Mouse (Mus musculus) hindbrain, embryonic 10.5 days (tissue): ENCODE data around the gene Zfp526. TPM values are rescaled to one million over a fixed set of nuclear protein-coding genes. Genes with fewer than 3 reads are reported as not detected.

Experiments
- DNase-seq: peaks from one replicate; pipeline ENCODE4 v3.0.0-alpha.2; 2017; ENCODE audit warnings: low spot score
- H3K27ac ChIP-seq: fragments of 300-500 bp; sonication (generic); 2 replicates; pipeline ENCODE4 v1.5.1; 2016; ENCODE audit warnings: mild to moderate bottlenecking, moderate library complexity
- H3K27me3 ChIP-seq: fragments of 300-500 bp; sonication (generic); 2 replicates; pipeline ENCODE4 v1.6.1; 2016; ENCODE audit warnings: mild to moderate bottlenecking; ENCODE audit not compliant: poor library complexity, insufficient read depth, severe bottlenecking
- H3K36me3 ChIP-seq: fragments of 300-500 bp; sonication (generic); 2 replicates; pipeline ENCODE4 v1.6.1; 2016; ENCODE audit warnings: mild to moderate bottlenecking, moderate library complexity
- H3K4me1 ChIP-seq: fragments of 300-500 bp; sonication (generic); replicated peaks from 2 replicates; pipeline ENCODE4 v1.6.1; 2016; ENCODE audit warnings: mild to moderate bottlenecking
- H3K4me3 ChIP-seq: fragments of 300-500 bp; sonication (generic); 2 replicates; pipeline ENCODE4 v1.5.1; 2016; ENCODE audit warnings: mild to moderate bottlenecking, moderate library complexity
- H3K9me3 ChIP-seq: fragments of 300-500 bp; sonication (generic); 2 replicates; pipeline ENCODE4 v1.6.1; 2016; ENCODE audit warnings: mild to moderate bottlenecking, moderate library complexity
- WGBS: fragments of 180-500 bp; shearing (Covaris S2); methylation state at CpG from one replicate; pipeline ENCODE4 v1.1.7; 2016; 5-methylcytosine and 5-hydroxymethylcytosine counted together
- polyA plus RNA-seq: library from polyadenylated mRNA; unstranded; fragments of >200 nt; fragmentation: Nextera tagmentation; extraction: Ambion mirVana; gene quantifications from 2 replicates; pipeline ENCODE4 v1.2.1, GENCODE M21; 2016

Zfp526 gene
- polyA plus RNA-seq, 1 experiment from 2014 or later = 2.5 TPM

DNA sequence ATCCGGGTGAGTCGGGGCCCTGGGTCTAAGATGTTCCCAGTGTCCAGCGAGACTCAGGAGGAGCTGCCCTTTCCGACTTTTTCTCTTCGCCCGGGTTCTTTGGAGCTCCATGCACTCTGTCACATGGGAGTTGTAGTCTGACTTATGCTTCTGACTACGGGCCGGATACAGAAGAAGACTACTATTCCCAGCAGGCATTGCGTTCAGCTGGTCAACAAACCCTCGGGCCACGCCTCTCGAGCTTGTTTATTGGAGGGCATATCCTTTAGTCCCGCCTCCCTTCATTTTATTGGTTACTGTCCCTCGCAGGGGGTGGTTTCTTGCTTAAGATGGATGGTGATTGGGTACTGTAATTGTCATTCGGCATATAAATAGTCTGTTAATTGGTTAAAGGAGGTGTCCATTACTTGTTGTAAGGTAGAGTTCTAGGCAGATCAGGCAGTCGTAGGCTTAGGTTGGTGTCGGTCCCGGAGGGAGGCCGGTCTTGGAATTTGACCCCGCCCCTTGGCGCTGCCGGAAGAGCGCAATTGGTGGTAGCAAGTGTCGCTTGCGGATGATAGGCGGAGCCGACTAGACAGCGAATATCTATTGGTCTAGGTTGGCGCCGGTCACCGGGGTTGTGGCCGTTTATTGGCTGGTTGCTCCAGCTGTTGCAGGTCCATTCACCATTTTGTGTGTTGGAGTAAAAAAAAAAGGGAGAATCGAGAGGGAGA lies 46.7 kb downstream of the Zfp526 start:
- Histone ChIP-seq H3K36me3 (peaks cover 22% of the 10 kb centered on the region), H3K9me3 (no peaks in the 10 kb centered on the region), H3K4me3 (peak overlapping the region; percentile 91), H3K27me3 (0 out of 2 replicates have a peak, but pooled peaks cover 7% of the 10 kb centered on the region), H3K4me1 (peaks cover 50% of the 10 kb centered on the region), H3K27ac (peak overlapping the region; percentile 95)
- peak; percentile 99 for DNase-seq
- WGBS = under 1% methylated on average over 33 of the region's 33 CpGs

DNA sequence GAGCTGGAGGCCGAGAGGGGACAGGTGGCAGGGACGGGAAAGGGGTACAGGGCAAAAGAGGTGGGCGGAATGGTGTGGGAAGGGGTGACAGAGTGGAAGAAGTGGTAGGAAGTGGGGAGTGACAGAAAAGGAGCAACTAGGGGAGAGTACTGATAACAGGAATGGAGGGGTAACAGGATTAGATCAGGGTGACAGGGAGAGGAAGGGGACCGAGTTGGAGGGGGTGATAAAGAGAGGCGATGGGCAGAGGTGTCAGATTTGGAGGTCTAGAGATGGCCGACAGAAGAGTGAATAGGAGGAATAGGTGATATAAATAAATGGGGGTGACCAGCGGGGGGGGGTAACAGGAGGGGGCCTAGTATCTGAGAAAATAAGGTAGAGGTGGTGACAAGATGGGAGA lies 47.4 kb downstream of the Zfp526 start:
- Histone ChIP-seq H3K4me3 (peak overlapping the region; percentile 91), H3K36me3 (peaks cover 29% of the 10 kb centered on the region), H3K4me1 (peaks cover 56% of the 10 kb centered on the region), H3K9me3 (no peaks in the 10 kb centered on the region), H3K27ac (peak overlapping the region; percentile 95), H3K27me3 (0 out of 2 replicates have a peak, but pooled peaks cover 7% of the 10 kb centered on the region)
- no peak for DNase-seq
- 7% methylated on average over 7 of the region's 7 CpGs for WGBS

DNA sequence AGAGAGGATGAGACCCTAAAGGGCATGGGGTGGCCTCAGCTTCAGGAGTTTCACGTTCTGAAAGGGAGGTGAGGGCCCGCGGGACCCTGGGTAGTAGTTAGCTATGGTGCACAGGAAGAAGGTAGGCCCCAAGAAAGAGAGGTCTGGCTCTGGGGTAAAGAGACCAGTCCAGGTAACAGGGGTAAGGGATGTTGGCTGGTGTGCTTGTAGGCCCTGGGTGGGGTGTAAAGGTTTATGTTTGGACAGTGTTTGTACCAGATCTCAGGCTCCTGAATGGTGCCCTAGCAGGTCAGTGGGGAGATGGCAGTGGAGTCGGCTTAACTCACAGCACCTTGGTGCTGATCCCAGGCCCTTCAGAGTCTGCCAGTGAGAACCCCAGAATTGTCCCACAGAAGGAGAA lies 47.8 kb downstream of the Zfp526 start:
- WGBS = 51% methylated on average over 4 of the region's 4 CpGs

DNA sequence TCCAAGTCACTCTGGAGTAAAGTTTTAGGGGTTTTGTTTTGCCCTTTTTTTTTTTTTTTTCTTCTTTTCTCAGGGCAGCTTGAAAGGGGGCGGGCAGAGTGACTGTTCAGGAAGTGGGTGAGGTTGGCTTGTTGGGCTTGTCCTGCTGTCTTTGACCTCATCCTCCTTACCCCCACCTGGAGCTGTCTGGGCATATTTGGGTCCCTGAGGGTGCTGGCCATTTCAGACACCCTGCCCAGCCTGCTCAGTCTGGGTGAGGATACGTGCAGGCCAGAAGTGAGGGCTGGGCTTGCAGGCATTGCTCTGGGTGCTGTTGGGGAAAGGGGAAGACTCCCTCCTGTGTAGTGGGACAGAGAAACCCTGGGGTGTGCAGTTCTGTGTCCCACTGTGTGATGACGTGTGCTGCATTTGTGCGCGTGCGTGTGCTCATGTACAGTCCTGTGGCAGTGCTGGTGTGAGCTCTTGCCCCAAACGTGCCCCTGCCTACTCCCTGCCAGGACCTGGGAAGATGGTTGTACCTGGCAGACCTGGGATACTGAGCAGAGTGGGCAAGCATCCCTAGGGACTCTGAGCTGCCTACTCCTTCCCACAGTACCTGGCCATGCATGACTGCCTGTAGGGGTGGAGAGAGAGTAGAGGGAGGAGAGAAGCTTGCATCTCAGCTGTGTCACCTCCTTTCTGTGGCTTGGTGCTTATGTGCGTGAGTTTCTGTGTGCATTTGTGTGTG lies 48.5 kb downstream of the Zfp526 start:
- H3K4me1 ChIP-seq = peaks cover 53% of the 10 kb centered on the region
- WGBS = 79% methylated on average over 8 of the region's 8 CpGs
- no peaks in the 10 kb centered on the region for H3K9me3 ChIP-seq
- H3K27ac ChIP-seq = peak overlapping the region; percentile 50; the same call in 1 of the 2 replicates
- H3K4me3 ChIP-seq = peak overlapping the region; percentile 91; the same call in 1 of the 2 replicates
- peaks cover 31% of the 10 kb centered on the region for H3K36me3 ChIP-seq
- H3K27me3 ChIP-seq = 0 out of 2 replicates have a peak, but pooled peaks cover 1% of the 10 kb centered on the region
- no peak for DNase-seq

More for the DNA sequence above, 47.8 kb downstream of the Zfp526 start:
- Histone ChIP-seq H3K27ac (peak overlapping the region; percentile 95), H3K4me3 (peak overlapping the region; percentile 91), H3K36me3 (peaks cover 31% of the 10 kb centered on the region), H3K27me3 (0 out of 2 replicates have a peak, but pooled peaks cover 7% of the 10 kb centered on the region), H3K9me3 (no peaks in the 10 kb centered on the region), H3K4me1 (peaks cover 53% of the 10 kb centered on the region)
- no peak for DNase-seq

DNA sequence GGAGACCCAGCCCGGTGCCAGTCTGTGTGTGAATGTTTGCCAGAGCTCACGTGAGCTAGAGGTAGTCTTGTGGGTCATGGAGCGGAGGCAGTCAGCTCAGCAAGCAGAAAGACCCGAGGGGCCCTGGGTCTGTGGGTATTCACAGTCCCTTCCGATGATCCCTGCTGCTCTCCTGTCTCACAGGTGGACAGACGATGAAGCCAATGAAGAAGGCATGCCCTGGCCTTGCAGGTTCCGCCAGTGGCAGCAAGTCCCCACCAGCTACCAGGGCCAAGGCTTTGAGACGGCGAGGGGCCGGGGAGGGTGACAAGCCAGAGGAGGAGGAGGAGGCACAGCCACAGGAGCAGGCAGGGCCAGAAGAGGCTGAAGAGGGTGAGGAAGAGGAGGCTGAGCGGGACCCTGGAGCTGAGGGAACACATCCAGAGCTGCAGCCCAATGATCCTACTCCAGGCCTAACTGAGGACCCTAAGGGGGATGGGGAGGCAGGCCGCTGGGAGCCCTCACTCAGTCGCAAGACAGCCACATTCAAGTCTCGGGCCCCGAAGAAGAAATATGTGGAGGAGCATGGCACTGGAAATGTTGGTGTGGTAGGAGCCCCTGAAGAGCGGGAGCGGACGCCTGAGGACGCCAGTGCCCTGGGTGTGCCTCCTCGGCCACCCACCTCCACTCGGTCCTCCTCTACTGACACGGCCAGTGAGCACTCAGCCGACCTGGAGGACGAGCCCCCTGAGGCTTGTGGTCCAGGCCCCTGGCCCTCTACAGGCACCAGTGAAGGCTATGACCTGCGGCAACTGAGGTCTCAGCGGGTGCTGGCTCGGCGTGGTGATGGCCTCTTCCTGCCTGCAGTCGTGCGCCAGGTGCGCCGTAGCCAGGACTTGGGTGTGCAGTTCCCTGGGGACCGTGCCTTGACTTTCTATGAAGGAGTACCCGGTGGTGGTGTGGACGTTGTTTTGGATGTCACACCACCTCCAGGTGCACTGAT lies 49.7 kb downstream of the Zfp526 start:
- H3K27ac ChIP-seq = no peak overlapping the region
- 89% methylated on average over 35 of the region's 35 CpGs for WGBS

DNA sequence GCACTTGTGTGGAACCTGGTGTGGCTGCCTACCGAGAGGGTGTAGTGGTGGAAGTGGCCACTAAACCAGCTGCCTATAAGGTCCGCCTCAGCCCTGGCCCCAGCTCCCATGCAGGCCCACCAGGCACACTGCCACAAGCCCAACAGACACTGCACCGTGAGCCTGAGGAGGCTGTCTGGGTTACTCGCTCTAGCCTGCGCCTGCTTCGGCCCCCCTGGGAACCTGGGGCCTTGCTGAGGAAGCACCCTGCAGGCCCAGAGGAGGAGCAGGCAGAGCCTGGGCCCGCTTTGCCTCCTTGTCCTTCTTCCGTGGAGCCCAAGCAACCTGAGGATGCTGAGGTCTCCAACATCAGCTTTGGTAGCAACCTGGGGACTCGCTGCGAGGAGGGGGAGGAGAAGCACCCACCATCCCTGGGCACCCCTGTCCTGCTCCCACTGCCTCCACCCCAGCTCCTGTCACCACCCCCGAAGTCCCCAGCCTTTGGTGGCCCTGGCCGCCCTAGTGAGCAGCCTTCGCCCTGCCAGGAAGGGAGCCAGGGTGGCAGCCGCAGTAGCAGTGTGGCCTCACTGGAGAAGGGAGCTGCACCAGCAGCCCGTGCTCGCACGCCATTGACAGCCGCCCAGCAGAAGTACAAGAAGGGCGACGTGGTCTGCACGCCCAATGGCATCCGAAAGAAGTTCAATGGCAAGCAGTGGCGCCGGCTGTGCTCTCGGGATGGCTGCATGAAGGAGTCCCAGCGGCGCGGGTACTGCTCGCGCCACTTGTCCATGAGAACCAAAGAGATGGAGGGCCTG lies 50.6 kb downstream of the Zfp526 start:
- Histone ChIP-seq H3K4me3 (no peak overlapping the region; the same call in 1 of the 2 replicates), H3K4me1 (peaks cover 64% of the 10 kb centered on the region), H3K27me3 (no peaks in the 10 kb centered on the region), H3K27ac (no peak overlapping the region), H3K36me3 (peaks cover 31% of the 10 kb centered on the region), H3K9me3 (no peaks in the 10 kb centered on the region)
- 85% methylated on average over 30 of the region's 30 CpGs for WGBS
- no peak for DNase-seq

More for the DNA sequence above, 49.7 kb downstream of the Zfp526 start:
- H3K4me3 ChIP-seq = 0 out of 2 replicates have a peak overlapping the region, but pooled peaks have one; percentile 6
- no peaks in the 10 kb centered on the region for H3K27me3 ChIP-seq
- peaks cover 66% of the 10 kb centered on the region for H3K4me1 ChIP-seq
- no peak for DNase-seq
- no peaks in the 10 kb centered on the region for H3K9me3 ChIP-seq
- peaks cover 31% of the 10 kb centered on the region for H3K36me3 ChIP-seq

DNA sequence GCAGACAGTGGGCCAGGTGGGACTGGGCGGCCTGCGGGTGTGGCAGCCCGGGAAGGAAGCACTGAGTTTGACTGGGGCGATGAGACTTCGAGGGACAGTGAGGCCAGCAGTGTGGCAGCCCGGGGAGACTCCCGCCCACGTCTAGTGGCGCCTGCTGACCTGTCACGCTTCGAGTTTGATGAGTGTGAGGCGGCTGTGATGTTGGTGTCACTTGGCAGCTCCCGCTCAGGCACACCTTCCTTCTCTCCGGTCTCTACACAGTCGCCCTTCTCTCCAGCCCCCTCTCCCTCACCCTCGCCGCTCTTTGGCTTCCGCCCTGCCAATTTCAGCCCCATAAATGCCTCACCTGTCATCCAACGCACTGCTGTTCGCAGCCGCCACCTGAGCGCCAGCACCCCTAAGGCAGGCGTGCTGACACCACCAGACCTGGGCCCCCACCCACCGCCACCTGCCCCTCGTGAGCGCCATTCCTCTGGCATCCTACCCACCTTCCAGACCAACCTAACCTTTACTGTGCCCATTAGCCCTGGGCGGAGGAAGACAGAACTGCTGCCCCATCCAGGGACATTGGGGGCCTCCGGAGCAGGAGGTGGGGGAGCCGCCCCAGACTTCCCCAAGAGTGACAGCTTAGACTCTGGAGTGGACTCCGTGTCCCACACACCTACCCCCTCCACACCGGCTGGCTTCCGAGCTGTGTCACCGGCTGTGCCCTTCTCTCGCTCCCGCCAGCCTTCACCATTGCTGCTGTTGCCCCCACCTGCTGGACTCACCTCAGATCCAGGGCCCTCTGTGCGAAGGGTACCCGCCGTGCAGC lies 51.4 kb downstream of the Zfp526 start:
- Histone ChIP-seq H3K36me3 (peaks cover 31% of the 10 kb centered on the region), H3K27ac (no peak overlapping the region), H3K4me1 (peaks cover 65% of the 10 kb centered on the region), H3K9me3 (no peaks in the 10 kb centered on the region), H3K27me3 (no peaks in the 10 kb centered on the region), H3K4me3 (peak overlapping the region; percentile 6; the same call in 1 of the 2 replicates)
- WGBS = 89% methylated on average over 38 of the region's 38 CpGs
- DNase-seq = no peak

DNA sequence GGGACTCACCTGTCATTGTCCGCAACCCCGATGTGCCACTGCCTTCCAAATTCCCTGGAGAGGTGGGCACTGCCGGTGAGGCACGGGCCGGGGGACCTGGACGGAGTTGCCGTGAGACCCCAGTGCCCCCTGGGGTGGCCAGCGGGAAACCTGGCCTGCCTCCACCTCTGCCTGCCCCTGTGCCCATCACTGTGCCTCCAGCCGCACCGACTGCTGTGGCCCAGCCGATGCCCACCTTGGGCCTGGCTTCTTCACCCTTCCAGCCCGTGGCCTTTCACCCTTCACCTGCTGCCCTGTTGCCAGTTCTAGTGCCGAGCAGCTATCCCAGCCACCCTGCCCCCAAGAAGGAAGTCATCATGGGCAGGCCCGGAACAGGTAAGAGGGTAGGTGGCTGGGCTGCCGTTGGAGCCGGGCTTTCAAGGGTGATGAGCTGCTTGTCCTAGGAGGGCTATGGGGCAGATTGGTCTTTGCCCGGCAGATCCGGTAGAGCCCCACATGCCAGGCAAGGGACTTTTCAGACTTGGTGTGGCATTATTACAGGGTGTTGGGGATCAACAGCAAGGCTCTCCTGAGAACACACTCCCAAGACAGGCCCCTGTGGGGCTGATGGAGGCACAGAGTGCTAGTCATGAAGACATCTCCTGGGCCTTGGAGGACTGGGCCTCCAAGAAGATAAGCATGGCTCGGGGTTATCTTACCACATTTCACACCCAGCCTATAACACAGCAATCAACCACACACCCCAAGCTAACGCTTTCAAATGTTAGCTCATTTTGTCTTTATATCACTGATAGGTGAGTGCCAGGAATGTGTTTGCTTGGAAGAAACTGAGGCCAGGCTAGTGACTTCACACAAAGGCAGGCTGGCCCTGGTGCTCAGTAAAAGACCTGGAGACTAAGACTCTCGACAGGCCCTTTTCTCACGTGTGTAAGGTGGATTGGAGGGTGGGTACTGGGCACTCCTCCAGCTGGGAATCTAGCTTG lies 52.3 kb downstream of the Zfp526 start:
- Histone ChIP-seq H3K36me3 (peaks cover 31% of the 10 kb centered on the region), H3K9me3 (no peaks in the 10 kb centered on the region), H3K4me1 (peaks cover 71% of the 10 kb centered on the region), H3K27me3 (no peaks in the 10 kb centered on the region), H3K27ac (no peak overlapping the region), H3K4me3 (0 out of 2 replicates have a peak overlapping the region, but pooled peaks have one; percentile 6)
- 93% methylated on average over 22 of the region's 22 CpGs for whole genome bisulfite sequencing
- no peak for DNase-seq

DNA sequence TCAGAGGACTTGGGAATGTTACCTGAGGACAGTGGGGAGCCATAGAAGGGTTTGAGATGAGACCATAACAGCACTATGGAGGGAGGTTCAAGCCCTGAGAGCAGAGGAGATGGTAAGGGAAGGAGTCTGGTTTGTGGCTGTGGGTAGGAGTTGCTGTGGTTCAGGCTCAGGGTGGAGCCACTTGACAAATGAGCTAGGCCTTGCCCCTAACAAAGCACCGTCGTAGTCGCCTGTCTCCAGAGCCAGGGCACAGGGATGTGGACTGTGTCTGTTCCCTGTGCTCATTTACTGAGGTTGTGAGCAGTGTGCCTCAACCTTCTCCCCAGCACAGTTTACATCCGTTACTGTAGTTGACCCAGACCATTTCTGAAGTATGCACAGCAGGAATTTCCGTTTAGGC lies 53.3 kb downstream of the Zfp526 start:
- Histone ChIP-seq H3K27me3 (no peaks in the 10 kb centered on the region), H3K4me1 (peaks cover 67% of the 10 kb centered on the region), H3K4me3 (no peak overlapping the region), H3K36me3 (peaks cover 31% of the 10 kb centered on the region), H3K9me3 (no peaks in the 10 kb centered on the region), H3K27ac (0 out of 2 replicates have a peak overlapping the region, but pooled peaks have one; percentile 25)
- WGBS = 58% methylated on average over 5 of the region's 5 CpGs
- no peak for DNase-seq

DNA sequence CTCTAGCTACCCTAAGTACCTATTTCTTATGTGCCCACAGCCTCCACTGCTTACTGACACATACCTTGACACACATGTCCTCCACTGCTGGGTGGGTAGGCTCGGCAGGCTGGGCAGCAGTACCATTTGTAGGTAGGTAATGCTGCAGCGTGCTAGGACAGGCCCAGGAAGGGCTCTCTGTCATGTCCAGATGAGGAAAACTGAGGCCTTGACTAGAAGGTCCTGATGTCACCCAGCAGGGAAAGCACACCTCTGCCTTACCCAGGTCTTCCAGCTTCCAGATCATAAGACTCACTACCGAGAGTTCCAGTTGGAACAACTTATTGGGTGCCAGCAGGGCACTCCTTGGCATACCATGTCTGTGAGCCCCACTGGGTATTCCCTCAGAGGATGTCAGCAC lies 53.8 kb downstream of the Zfp526 start:
- Histone ChIP-seq H3K36me3 (peaks cover 31% of the 10 kb centered on the region), H3K4me3 (no peak overlapping the region), H3K9me3 (no peaks in the 10 kb centered on the region), H3K27ac (no peak overlapping the region), H3K27me3 (no peaks in the 10 kb centered on the region), H3K4me1 (peaks cover 67% of the 10 kb centered on the region)
- no peak for DNase-seq
- 86% methylated on average over 3 of the region's 3 CpGs for WGBS
